Mouse (Mus musculus) lung, postnatal 0 days (tissue): Measurements from ENCODE around the gene Nfkbib.

Experiments
- CTCF ChIP-seq: IDR thresholded peaks from 2 replicates; pipeline ENCODE4 v1.5.1; 2016; ENCODE audit warnings: antibody characterized with exemption, mild to moderate bottlenecking
- EP300 ChIP-seq: IDR thresholded peaks from 2 replicates; pipeline ENCODE4 v1.6.1; 2016; ENCODE audit warnings: antibody characterized with exemption, mild to moderate bottlenecking, control low read depth

- TF ChIP-seq CTCF, result no peak
- TF ChIP-seq EP300, result no peak
These were observed 8.7 kb downstream of the Nfkbib start for GRCm38 (mm10) chr7:28758623-28759022.
